Mouse (Mus musculus) midbrain, embryonic 10.5 days (tissue): Measurements from ENCODE around the gene N4bp2l2. TPM values are rescaled to one million over a fixed set of nuclear protein-coding genes. Genes with fewer than 3 reads are reported as not detected.

Experiments
- DNase-seq: peaks from one replicate; pipeline ENCODE4 v3.0.0-alpha.2; 2017; ENCODE audit warnings: low spot score
- H3K27ac ChIP-seq: fragments of 300-500 bp; sonication (generic); replicated peaks from 2 replicates; pipeline ENCODE4 v1.5.1; 2016; ENCODE audit warnings: mild to moderate bottlenecking
- H3K27me3 ChIP-seq: fragments of 300-500 bp; sonication (generic); 2 replicates; pipeline ENCODE4 v1.6.1; 2016; ENCODE audit warnings: low read depth, mild to moderate bottlenecking; ENCODE audit not compliant: poor library complexity, severe bottlenecking
- H3K36me3 ChIP-seq: fragments of 300-500 bp; sonication (generic); 2 replicates; pipeline ENCODE4 v1.6.1; 2016; ENCODE audit warnings: mild to moderate bottlenecking, moderate library complexity
- H3K4me1 ChIP-seq: fragments of 300-500 bp; sonication (generic); 2 replicates; pipeline ENCODE4 v1.6.1; 2016
- H3K4me3 ChIP-seq: fragments of 300-500 bp; sonication (generic); 2 replicates; pipeline ENCODE4 v1.5.1; 2016; ENCODE audit warnings: mild to moderate bottlenecking, moderate library complexity
- H3K9me3 ChIP-seq: fragments of 300-500 bp; sonication (generic); replicated peaks from 2 replicates; pipeline ENCODE4 v1.6.1; 2016; ENCODE audit warnings: mild to moderate bottlenecking
- WGBS: fragments of 180-500 bp; shearing (Covaris S2); methylation state at CpG from one replicate; pipeline ENCODE4 v1.1.7; 2016; 5-methylcytosine and 5-hydroxymethylcytosine counted together
- polyA plus RNA-seq: library from polyadenylated mRNA; unstranded; fragments of >200 nt; fragmentation: Nextera tagmentation; extraction: Ambion mirVana; gene quantifications from 2 replicates; pipeline ENCODE4 v1.2.1, GENCODE M21; 2016

Gene N4bp2l2
- polyA plus RNA-seq, 1 experiment from 2014 or later, result 30.3 TPM

DNA sequence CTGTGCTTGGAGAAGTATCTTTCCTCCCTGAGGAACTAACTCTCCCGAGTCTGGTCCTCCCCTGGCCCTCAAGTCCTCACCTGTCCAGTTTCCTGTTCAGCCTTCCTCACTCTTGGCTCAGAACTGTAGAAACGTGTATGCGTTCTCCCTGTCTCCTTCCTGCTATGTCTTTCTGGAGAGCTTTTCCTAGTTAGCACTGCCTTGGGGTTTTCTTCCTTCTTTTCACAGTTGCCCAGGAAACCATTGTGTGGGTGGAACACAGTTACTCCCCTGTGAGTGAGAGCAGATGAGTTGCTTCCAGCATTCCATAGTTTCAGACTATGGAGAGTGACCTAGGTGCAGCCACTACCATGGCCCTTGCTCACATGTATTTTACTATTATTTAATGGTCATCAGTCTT, 99.8 kb downstream of the N4bp2l2 start:
- Histone ChIP-seq H3K9me3 (no peaks in the 10 kb centered on the region), H3K4me3 (no peak overlapping the region), H3K36me3 (peaks cover 95% of the 10 kb centered on the region), H3K4me1 (no peaks in the 10 kb centered on the region; the same call in 1 of the 2 replicates), H3K27me3 (no peaks in the 10 kb centered on the region), H3K27ac (no peak overlapping the region)
- no peak for DNase-seq
- 70% methylated on average over 3 of the region's 3 CpGs for WGBS

DNA sequence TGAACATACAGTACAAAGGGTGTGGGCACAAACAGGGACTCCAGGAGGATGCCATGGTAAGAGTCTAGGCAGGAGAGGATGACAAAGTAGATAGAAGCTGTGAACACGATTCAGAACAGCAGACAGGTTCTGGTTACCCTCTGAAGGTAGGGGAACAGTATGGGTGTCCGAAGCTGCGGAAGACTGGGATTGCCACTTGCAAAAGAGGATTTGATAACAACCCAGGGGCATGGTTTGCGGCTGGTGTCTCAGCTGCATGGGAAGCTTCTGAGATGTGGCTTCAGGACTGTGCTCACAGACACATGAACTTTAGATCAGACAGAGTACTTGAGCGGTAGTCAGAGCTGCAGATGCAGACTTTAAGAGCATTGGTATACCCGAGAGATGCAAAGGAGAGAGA, 101.6 kb downstream of the N4bp2l2 start:
- Histone ChIP-seq H3K4me1 (no peaks in the 10 kb centered on the region; the same call in 1 of the 2 replicates), H3K9me3 (no peaks in the 10 kb centered on the region), H3K36me3 (peaks cover 97% of the 10 kb centered on the region), H3K27ac (no peak overlapping the region), H3K27me3 (no peaks in the 10 kb centered on the region), H3K4me3 (no peak overlapping the region)
- WGBS, result 87% methylated on average over 6 of the region's 6 CpGs
- no peak for DNase-seq

DNA sequence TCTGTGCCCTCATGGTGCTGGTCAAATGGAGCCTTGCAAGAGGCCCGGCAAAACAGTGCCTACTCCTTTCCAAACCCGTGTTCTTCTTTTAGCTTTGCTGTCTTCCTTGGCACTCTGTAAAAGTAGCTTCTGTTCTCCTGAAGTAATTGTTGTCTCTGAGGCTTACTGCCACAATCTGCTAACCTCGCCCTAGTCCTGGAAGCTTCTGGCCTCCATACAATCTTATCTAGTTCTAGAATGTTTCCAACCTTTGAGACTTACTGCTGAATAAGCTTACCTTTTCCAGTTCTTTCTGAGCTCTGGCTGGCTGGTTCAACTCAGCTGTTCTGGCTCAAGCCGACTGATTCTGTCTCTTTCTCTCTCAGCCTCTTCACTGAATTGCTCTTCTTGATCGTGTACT, 104.2 kb downstream of the N4bp2l2 start:
- Histone ChIP-seq H3K27ac (no peak overlapping the region), H3K4me3 (no peak overlapping the region), H3K4me1 (no peaks in the 10 kb centered on the region; the same call in 1 of the 2 replicates), H3K27me3 (no peaks in the 10 kb centered on the region), H3K36me3 (peaks cover 99% of the 10 kb centered on the region), H3K9me3 (no peaks in the 10 kb centered on the region)
- WGBS, result 90% methylated on average over 5 of the region's 5 CpGs
- no peak for DNase-seq

DNA sequence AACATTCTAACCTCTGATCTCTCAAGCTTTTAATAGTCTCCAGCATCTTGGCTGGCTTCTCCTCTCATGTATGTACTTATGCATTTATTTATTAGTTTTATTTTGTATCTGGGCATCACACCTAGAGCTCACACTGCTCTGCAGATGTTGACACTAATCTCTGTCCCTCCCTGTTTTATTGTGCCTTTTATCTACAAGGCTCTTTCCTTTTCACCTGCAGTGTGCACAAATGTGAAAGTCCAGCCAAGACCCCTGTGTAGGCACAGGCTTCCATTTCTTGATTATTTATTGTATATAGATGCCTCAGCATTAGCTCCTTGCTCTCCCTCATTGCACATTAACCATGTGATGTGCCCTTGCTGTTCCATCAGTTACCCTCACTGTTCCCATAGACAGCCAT, 104.6 kb downstream of the N4bp2l2 start:
- Histone ChIP-seq H3K36me3 (peaks cover 96% of the 10 kb centered on the region), H3K9me3 (no peaks in the 10 kb centered on the region), H3K4me3 (no peak overlapping the region), H3K4me1 (no peaks in the 10 kb centered on the region; the same call in 1 of the 2 replicates), H3K27me3 (no peaks in the 10 kb centered on the region), H3K27ac (no peak overlapping the region)
- no peak for DNase-seq

DNA sequence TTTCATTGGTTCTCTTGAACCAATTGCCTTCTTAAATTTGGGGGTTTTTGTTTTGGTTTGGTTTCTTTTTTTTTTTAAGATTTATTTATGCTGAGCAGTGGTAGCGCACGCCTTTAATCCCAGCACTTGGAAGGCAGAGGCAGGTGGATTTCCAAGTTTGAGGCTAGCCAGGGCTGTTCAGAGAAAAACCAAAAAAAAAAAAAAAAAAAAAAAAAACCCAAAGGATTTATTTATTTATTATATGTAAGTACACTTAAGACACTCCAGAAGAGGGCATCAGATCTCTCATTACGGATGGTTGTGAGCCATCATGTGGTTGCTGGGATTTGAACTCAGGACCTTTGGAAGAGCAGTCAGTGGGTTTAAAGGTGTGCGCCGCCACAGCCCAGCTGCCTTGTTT, 105.1 kb downstream of the N4bp2l2 start:
- H3K27ac ChIP-seq, result no peak overlapping the region
- no peak for DNase-seq
- no peaks in the 10 kb centered on the region for H3K27me3 ChIP-seq
- peaks cover 93% of the 10 kb centered on the region for H3K36me3 ChIP-seq
- 97% methylated on average over 5 of the region's 5 CpGs for WGBS
- H3K4me1 ChIP-seq, result no peaks in the 10 kb centered on the region
- H3K4me3 ChIP-seq, result no peak overlapping the region
- H3K9me3 ChIP-seq, result no peaks in the 10 kb centered on the region

DNA sequence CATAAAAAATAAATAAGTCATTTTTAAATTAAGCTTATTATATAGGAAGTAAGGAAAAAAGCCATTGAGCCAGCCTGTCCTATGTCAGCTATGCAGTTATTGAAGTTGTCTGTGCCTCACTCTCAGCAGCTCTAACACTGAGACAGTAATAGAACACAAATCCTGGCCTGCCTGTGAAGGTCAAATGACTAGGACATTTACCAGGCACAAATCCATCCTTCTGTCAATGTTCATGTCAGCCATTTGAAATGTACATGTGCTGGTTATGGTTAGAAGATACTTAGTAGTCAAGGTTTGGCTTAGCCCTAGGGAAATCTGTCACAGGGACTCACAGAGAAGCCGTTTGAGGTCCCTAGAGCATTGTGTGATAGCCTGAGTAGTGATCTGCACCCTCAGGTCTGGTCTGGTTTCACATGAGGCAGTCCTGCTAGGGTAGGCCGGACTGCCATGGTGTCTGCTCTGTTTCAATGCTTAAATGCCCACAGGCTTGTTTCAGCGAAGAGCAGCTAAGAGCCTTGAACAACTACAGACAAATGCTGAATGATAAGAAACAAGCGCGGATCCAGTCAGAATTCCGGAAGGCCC, 106.4 kb downstream of the N4bp2l2 start:
- WGBS, result 95% methylated on average over 6 of the region's 6 CpGs
- peaks cover 93% of the 10 kb centered on the region for H3K36me3 ChIP-seq

More for the DNA sequence above, 106.4 kb downstream of the N4bp2l2 start:
- Histone ChIP-seq H3K9me3 (no peaks in the 10 kb centered on the region), H3K27me3 (no peaks in the 10 kb centered on the region), H3K4me1 (no peaks in the 10 kb centered on the region), H3K27ac (no peak overlapping the region), H3K4me3 (no peak overlapping the region)
- DNase-seq, result no peak

Other genes with a start within 250 kb of the N4bp2l2 start
- not detected in 2 replicates for gene Zar1l, start 148.0 kb downstream of the N4bp2l2 start, polyA plus RNA-seq
- gene Brca2, start 143.6 kb downstream of the N4bp2l2 start, polyA plus RNA-seq, result 34.9 and 36.1 TPM in 2 replicates
- gene N4bp2l1, start 69.0 kb downstream of the N4bp2l2 start, polyA plus RNA-seq, result 1.9 and 2.5 TPM in 2 replicates
- gene Pds5b, start 7.6 kb upstream of the N4bp2l2 start, polyA plus RNA-seq, result 36.2 and 37.8 TPM in 2 replicates